Mouse (Mus musculus) C2C12 (cell line): ENCODE measurements at regions not wholly inside any gene's neighbourhood (a gene's known extent, or its start where the extent isn't known, plus 50 kb on each side); places are given as distances from the start of the nearest gene placed in this dataset.

ENCODE experiments used
- H3K27me3 ChIP-seq: one replicate; pipeline ENCODE4 v1.6.1; 2011; ENCODE audit not compliant: control insufficient read depth, insufficient read depth, insufficient read length
- H3K36me3 ChIP-seq: one replicate; pipeline ENCODE4 v1.6.1; 2011; ENCODE audit not compliant: control insufficient read depth, insufficient read depth
- H3K4me3 ChIP-seq: one replicate; pipeline ENCODE4 v1.5.1; 2011; ENCODE audit warnings: mild to moderate bottlenecking, control low read depth; ENCODE audit not compliant: poor library complexity, insufficient read depth, severe bottlenecking
- H3K79me2 ChIP-seq: one replicate; pipeline ENCODE4 v1.6.1; 2011; ENCODE audit not compliant: control insufficient read depth, insufficient read depth
- H3K79me3 ChIP-seq: one replicate; pipeline ENCODE4 v1.6.1; 2011; ENCODE audit warnings: low read depth, control low read depth
- H3ac ChIP-seq: one replicate; pipeline ENCODE3; 2011; ENCODE audit warnings: low read depth; ENCODE audit not compliant: control insufficient read depth, insufficient read length
- CEBPB ChIP-seq: IDR thresholded peaks from one replicate; pipeline ENCODE4 v1.6.1; 2011; ENCODE audit warnings: low read depth, mild to moderate bottlenecking, control low read depth, moderate library complexity
- CTCF ChIP-seq: IDR thresholded peaks from one replicate; pipeline ENCODE4 v1.5.1; 2011; ENCODE audit not compliant: control insufficient read depth, insufficient read depth, insufficient read length
- FOSL1 ChIP-seq: IDR thresholded peaks from one replicate; pipeline ENCODE4 v1.8.0; 2011; ENCODE audit warnings: mild to moderate bottlenecking, low read length; ENCODE audit not compliant: poor library complexity, insufficient read depth, severe bottlenecking
- MAX ChIP-seq: IDR thresholded peaks from one replicate; pipeline ENCODE4 v1.6.1; 2011; ENCODE audit warnings: mild to moderate bottlenecking, control low read depth
- MYOD1 ChIP-seq: IDR thresholded peaks from one replicate; pipeline ENCODE4 v1.6.1; 2011; ENCODE audit warnings: low read depth; ENCODE audit not compliant: control insufficient read depth, insufficient read length
- MYOG ChIP-seq: IDR thresholded peaks from one replicate; pipeline ENCODE4 v1.6.1; 2011; ENCODE audit not compliant: control insufficient read depth, insufficient read length; ENCODE audit errors: extremely low read depth
- USF1 ChIP-seq: IDR thresholded peaks from one replicate; pipeline ENCODE4 v1.6.1; 2011; ENCODE audit warnings: low read depth, mild to moderate bottlenecking, control low read depth, moderate library complexity

GRCm38 (mm10) chr5:133744136-133744535, 355.4 kb upstream of the Castor2 start:
- Histone ChIP-seq H3ac (no peak overlapping the region), H3K79me2 (no peaks in the 10 kb centered on the region), H3K79me3 (no peaks in the 10 kb centered on the region), H3K27me3 (no peaks in the 10 kb centered on the region), H3K36me3 (no peaks in the 10 kb centered on the region), H3K4me3 (no peak overlapping the region)
- TF ChIP-seq CEBPB (no peak), MYOG (no peak), CTCF (no peak), FOSL1 (no peak), MYOD1 (no peak), MAX (no peak), USF1 (no peak)

- H3ac ChIP-seq = no peak overlapping the region
- no peaks in the 10 kb centered on the region for H3K27me3 ChIP-seq
- H3K36me3 ChIP-seq = no peaks in the 10 kb centered on the region
- no peaks in the 10 kb centered on the region for H3K79me3 ChIP-seq
- H3K79me2 ChIP-seq = no peaks in the 10 kb centered on the region
- TF ChIP-seq USF1 = no peak
- no peak for TF ChIP-seq CEBPB
- TF ChIP-seq MYOG = no peak
- no peak for TF ChIP-seq FOSL1
- no peak for TF ChIP-seq CTCF
- no peak for TF ChIP-seq MAX
- no peak for TF ChIP-seq MYOD1
- no peak overlapping the region for H3K4me3 ChIP-seq
These were observed 355.9 kb upstream of the Castor2 start for GRCm38 (mm10) chr5:133743606-133744005.

GRCm38 (mm10) chr5:133731871-133732270, 367.6 kb upstream of the Castor2 start:
- TF ChIP-seq CEBPB = no peak
- no peak for TF ChIP-seq FOSL1
- TF ChIP-seq CTCF = no peak
- TF ChIP-seq MYOD1 = no peak
- TF ChIP-seq MAX = no peak
- TF ChIP-seq MYOG = no peak
- TF ChIP-seq USF1 = no peak
- Histone ChIP-seq H3ac (no peak overlapping the region), H3K36me3 (no peaks in the 10 kb centered on the region), H3K4me3 (no peak overlapping the region), H3K79me3 (no peaks in the 10 kb centered on the region), H3K27me3 (no peaks in the 10 kb centered on the region), H3K79me2 (no peaks in the 10 kb centered on the region)

- Histone ChIP-seq H3K36me3 (no peaks in the 10 kb centered on the region), H3K27me3 (no peaks in the 10 kb centered on the region), H3K79me2 (no peaks in the 10 kb centered on the region), H3K79me3 (no peaks in the 10 kb centered on the region), H3ac (no peak overlapping the region), H3K4me3 (no peak overlapping the region)
- TF ChIP-seq CTCF (no peak), MAX (no peak), USF1 (no peak), MYOD1 (no peak), MYOG (no peak), CEBPB (no peak), FOSL1 (no peak)
These were observed 381.1 kb upstream of the Castor2 start for GRCm38 (mm10) chr5:133718187-133719078.

GRCm38 (mm10) chr5:133715830-133716229, 383.7 kb upstream of the Castor2 start:
- Histone ChIP-seq H3K27me3 (no peaks in the 10 kb centered on the region), H3K79me3 (no peaks in the 10 kb centered on the region), H3K4me3 (no peak overlapping the region), H3K79me2 (no peaks in the 10 kb centered on the region), H3K36me3 (no peaks in the 10 kb centered on the region), H3ac (no peak overlapping the region)
- TF ChIP-seq CTCF = no peak
- no peak for TF ChIP-seq MYOD1
- TF ChIP-seq USF1 = no peak
- no peak for TF ChIP-seq MYOG
- TF ChIP-seq CEBPB = no peak
